Mouse (Mus musculus): Measurements from ENCODE around the gene Mia2. TPM values are rescaled to one million over a fixed set of nuclear protein-coding genes. Genes with fewer than 3 reads are reported as not detected.

The Mia2 gene
- polyA plus RNA-seq, 1 experiment from 2014 or later: 131 TPM

GRCm38 (mm10) chr12:59086171-59086570 lies 9.4 kb upstream of the Mia2 start:
- WGBS: 90% methylated on average over 5 of the region's 5 CpGs
- Histone ChIP-seq H3K4me1 (replicated peaks; ENCODE audit: control insufficient read depth, insufficient read depth, low read length) (no peaks in the 10 kb centered on the region), H3K36me3 (ENCODE audit: control insufficient read depth, insufficient read depth) (no peaks in the 10 kb centered on the region), H3K9me3 (ENCODE audit: control insufficient read depth) (no peaks in the 10 kb centered on the region), H3K27me3 (replicated peaks; ENCODE audit: control insufficient read depth, insufficient read depth, low read length) (no peaks in the 10 kb centered on the region), H3K27ac (ENCODE audit: low read depth, low read length) (no peak overlapping the region), H3K4me3 (ENCODE audit: low read depth, low read length) (no peak overlapping the region), H3K4me2 (replicated peaks; ENCODE audit: low read depth) (no peak overlapping the region), H3K9ac (ENCODE audit: low read depth, low read length) (no peak overlapping the region)
- TF ChIP-seq CTCF (IDR thresholded peaks at IDR 0.05; ENCODE audit: low read depth): no peak
- ATAC-seq: no peak

GRCm38 (mm10) chr12:59093543-59093942 lies 2.1 kb upstream of the Mia2 start:
- H3K36me3 ChIP-seq (ENCODE audit: control insufficient read depth, insufficient read depth): no peaks in the 10 kb centered on the region
- no peak overlapping the region for H3K4me3 ChIP-seq (ENCODE audit: low read depth, low read length)
- WGBS: 13% methylated on average over 2 of the region's 2 CpGs
- 0 out of 2 replicates have a peak overlapping the region, but pooled peaks have one; percentile 3 for H3K4me2 ChIP-seq (replicated peaks; ENCODE audit: low read depth)
- no peak for TF ChIP-seq CTCF (IDR thresholded peaks at IDR 0.05; ENCODE audit: low read depth)
- H3K9ac ChIP-seq (ENCODE audit: low read depth, low read length): no peak overlapping the region
- no peaks in the 10 kb centered on the region for H3K27me3 ChIP-seq (replicated peaks; ENCODE audit: control insufficient read depth, insufficient read depth, low read length)
- no peaks in the 10 kb centered on the region for H3K9me3 ChIP-seq (ENCODE audit: control insufficient read depth)
- no peak overlapping the region for H3K27ac ChIP-seq (ENCODE audit: low read depth, low read length)
- no peaks in the 10 kb centered on the region for H3K4me1 ChIP-seq (replicated peaks; ENCODE audit: control insufficient read depth, insufficient read depth, low read length)
- peak; percentile 52; the same call in 1 of the 2 replicates for ATAC-seq

GRCm38 (mm10) chr12:59104771-59105170 lies 9.2 kb downstream of the Mia2 start:
- no peaks in the 10 kb centered on the region for H3K9me3 ChIP-seq (ENCODE audit: control insufficient read depth)
- WGBS: 46% methylated on average over 5 of the region's 5 CpGs
- no peak overlapping the region for H3K9ac ChIP-seq (ENCODE audit: low read depth, low read length)
- TF ChIP-seq CTCF (IDR thresholded peaks at IDR 0.05; ENCODE audit: low read depth): no peak
- H3K4me3 ChIP-seq (ENCODE audit: low read depth, low read length): no peak overlapping the region
- H3K4me2 ChIP-seq (replicated peaks; ENCODE audit: low read depth): no peak overlapping the region
- peak; percentile 54; the same call in 1 of the 2 replicates for ATAC-seq
- H3K36me3 ChIP-seq (ENCODE audit: control insufficient read depth, insufficient read depth): peaks cover 7% of the 10 kb centered on the region; the same call in 1 of the 2 replicates
- H3K27ac ChIP-seq (ENCODE audit: low read depth, low read length): 0 out of 2 replicates have a peak overlapping the region, but pooled peaks have one; percentile 75
- no peaks in the 10 kb centered on the region for H3K27me3 ChIP-seq (replicated peaks; ENCODE audit: control insufficient read depth, insufficient read depth, low read length)
- no peaks in the 10 kb centered on the region for H3K4me1 ChIP-seq (replicated peaks; ENCODE audit: control insufficient read depth, insufficient read depth, low read length)

GRCm38 (mm10) chr12:59105914-59106313 lies 10.3 kb downstream of the Mia2 start:
- no peaks in the 10 kb centered on the region for H3K9me3 ChIP-seq (ENCODE audit: control insufficient read depth)
- no peak for TF ChIP-seq CTCF (IDR thresholded peaks at IDR 0.05; ENCODE audit: low read depth)
- peaks cover 7% of the 10 kb centered on the region; the same call in 1 of the 2 replicates for H3K36me3 ChIP-seq (ENCODE audit: control insufficient read depth, insufficient read depth)
- no peaks in the 10 kb centered on the region for H3K27me3 ChIP-seq (replicated peaks; ENCODE audit: control insufficient read depth, insufficient read depth, low read length)
- no peak overlapping the region for H3K4me2 ChIP-seq (replicated peaks; ENCODE audit: low read depth)
- no peak overlapping the region for H3K4me3 ChIP-seq (ENCODE audit: low read depth, low read length)
- peak overlapping the region; percentile 75 for H3K27ac ChIP-seq (ENCODE audit: low read depth, low read length)
- ATAC-seq: peak; percentile 89
- WGBS: 46% methylated on average over 6 of the region's 6 CpGs
- no peaks in the 10 kb centered on the region for H3K4me1 ChIP-seq (replicated peaks; ENCODE audit: control insufficient read depth, insufficient read depth, low read length)
- no peak overlapping the region for H3K9ac ChIP-seq (ENCODE audit: low read depth, low read length)

- Histone ChIP-seq H3K4me3 (ENCODE audit: low read depth, low read length) (no peak overlapping the region), H3K27me3 (replicated peaks; ENCODE audit: control insufficient read depth, insufficient read depth, low read length) (no peaks in the 10 kb centered on the region), H3K9me3 (ENCODE audit: control insufficient read depth) (no peaks in the 10 kb centered on the region), H3K27ac (ENCODE audit: low read depth, low read length) (peak overlapping the region; percentile 75; the same call in 1 of the 2 replicates), H3K36me3 (ENCODE audit: control insufficient read depth, insufficient read depth) (peaks cover 7% of the 10 kb centered on the region; the same call in 1 of the 2 replicates), H3K4me2 (replicated peaks; ENCODE audit: low read depth) (no peak overlapping the region), H3K4me1 (replicated peaks; ENCODE audit: control insufficient read depth, insufficient read depth, low read length) (no peaks in the 10 kb centered on the region), H3K9ac (ENCODE audit: low read depth, low read length) (no peak overlapping the region)
- no peak for TF ChIP-seq CTCF (IDR thresholded peaks at IDR 0.05; ENCODE audit: low read depth)
- 66% methylated on average over 5 of the region's 5 CpGs for WGBS
- peak; percentile 45; the same call in 1 of the 2 replicates for ATAC-seq
Observed at GRCm38 (mm10) chr12:59106491-59106890, 10.9 kb downstream of the Mia2 start.

GRCm38 (mm10) chr12:59107926-59108325 lies 12.3 kb downstream of the Mia2 start:
- WGBS: 88% methylated on average over 4 of the region's 4 CpGs
- Histone ChIP-seq H3K4me1 (replicated peaks; ENCODE audit: control insufficient read depth, insufficient read depth, low read length) (no peaks in the 10 kb centered on the region), H3K27ac (ENCODE audit: low read depth, low read length) (no peak overlapping the region), H3K36me3 (ENCODE audit: control insufficient read depth, insufficient read depth) (peaks cover 7% of the 10 kb centered on the region; the same call in 1 of the 2 replicates), H3K4me2 (replicated peaks; ENCODE audit: low read depth) (no peak overlapping the region), H3K9ac (ENCODE audit: low read depth, low read length) (no peak overlapping the region), H3K4me3 (ENCODE audit: low read depth, low read length) (no peak overlapping the region), H3K9me3 (ENCODE audit: control insufficient read depth) (no peaks in the 10 kb centered on the region), H3K27me3 (replicated peaks; ENCODE audit: control insufficient read depth, insufficient read depth, low read length) (no peaks in the 10 kb centered on the region)
- ATAC-seq: no peak
- TF ChIP-seq CTCF (IDR thresholded peaks at IDR 0.05; ENCODE audit: low read depth): no peak

Measured in intestine, postnatal 0 days (tissue).